Mouse (Mus musculus) heart, postnatal 0 days (tissue): ENCODE measurements around the gene Flrt1.

Source experiments
- CTCF ChIP-seq: IDR thresholded peaks from 2 replicates; pipeline ENCODE4 v1.5.1; 2016; ENCODE audit warnings: antibody characterized with exemption, control low read depth, low read depth
- EP300 ChIP-seq: IDR thresholded peaks from 2 replicates; pipeline ENCODE4 v1.6.1; 2016; ENCODE audit warnings: antibody characterized with exemption, low read depth

DNA sequence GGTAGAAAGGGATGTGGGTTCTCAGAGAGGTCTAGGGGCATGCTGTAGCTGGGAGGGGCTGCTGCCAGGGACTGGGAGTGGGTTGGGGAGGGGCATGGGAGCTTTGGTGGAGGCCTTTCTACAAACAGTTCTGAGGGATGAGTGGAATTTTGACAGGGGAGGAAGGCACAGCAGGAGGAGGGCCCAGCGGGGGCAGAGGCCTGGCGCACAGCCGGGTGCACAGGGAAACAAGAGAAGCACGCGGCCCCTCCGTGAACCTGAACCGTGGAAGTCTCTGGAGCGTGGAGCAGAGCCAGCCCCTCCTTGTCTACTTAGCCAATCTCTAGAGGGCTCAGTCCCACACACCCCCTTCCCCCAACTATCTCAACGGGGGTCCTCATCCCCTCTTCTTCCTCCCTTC is 30.0 kb upstream of the Flrt1 start:
- TF ChIP-seq CTCF (no peak), EP300 (no peak)
